Mouse (Mus musculus) olfactory bulb, adult 2 months (tissue): ENCODE results near the gene Mertk. TPM values are rescaled to one million over a fixed set of nuclear protein-coding genes. Genes with fewer than 3 reads are reported as not detected.

Experiments used
- H3K27ac ChIP-seq: fragments of 200-500 bp; 2 replicates; pipeline ENCODE4 v1.5.1; 2012; ENCODE audit warnings: low read depth, low read length; ENCODE audit not compliant: insufficient read depth
- H3K4me1 ChIP-seq: fragments of 200-500 bp; 2 replicates; pipeline ENCODE4 v1.6.1; 2012; ENCODE audit warnings: low read length; ENCODE audit not compliant: control insufficient read depth, insufficient read depth
- H3K4me3 ChIP-seq: fragments of 200-500 bp; 2 replicates; pipeline ENCODE4 v1.5.1; 2012; ENCODE audit warnings: mild to moderate bottlenecking, low read depth, low read length, moderate library complexity; ENCODE audit not compliant: insufficient read depth
- CTCF ChIP-seq: fragments of 200-500 bp; IDR thresholded peaks from 2 replicates; pipeline ENCODE4 v1.5.1; 2012; ENCODE audit warnings: low read depth, mild to moderate bottlenecking, low read length, moderate library complexity; ENCODE audit not compliant: insufficient read depth
- POLR2A ChIP-seq: fragments of 200-500 bp; IDR thresholded peaks from 2 replicates; pipeline ENCODE4 v1.6.1; 2012; ENCODE audit warnings: mild to moderate bottlenecking, low read depth, low read length, moderate library complexity; ENCODE audit not compliant: insufficient read depth
- WGBS: fragments of 180-500 bp; shearing (Covaris S2); methylation state at CpG from one replicate; pipeline ENCODE4 v1.1.7; 2018; 5-methylcytosine and 5-hydroxymethylcytosine counted together
- polyA plus RNA-seq: library from polyadenylated mRNA; stranded (reverse); fragments of >200 nt; gene quantifications from 2 replicates; pipeline ENCODE4 v1.2.4, GENCODE M21; 2012; ENCODE audit warnings: low replicate concordance; ENCODE audit not compliant: missing spikeins, insufficient read depth, insufficient read length

Mertk gene
- polyA plus RNA-seq, 1 experiment = not detected

DNA sequence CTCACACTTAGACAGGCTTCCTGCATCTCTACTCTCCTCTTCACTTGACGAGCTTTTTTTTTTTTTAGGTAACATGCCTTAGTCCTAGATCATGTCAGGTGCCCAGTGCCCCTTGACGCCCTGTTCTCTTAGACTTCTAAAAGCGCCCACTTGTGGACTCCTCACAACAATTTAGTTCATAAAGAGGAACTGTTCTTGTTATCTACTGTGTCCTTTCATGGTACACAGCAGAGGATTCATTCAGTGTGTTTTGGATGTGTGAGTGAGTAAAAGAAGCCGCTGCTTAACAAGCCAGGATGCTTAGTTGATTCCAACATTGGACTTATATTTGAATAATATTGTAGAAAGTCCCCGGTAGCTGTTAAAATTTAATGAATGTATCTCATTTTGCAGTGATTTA lies 125.1 kb downstream of the Mertk start:
- H3K27ac ChIP-seq = no peak overlapping the region
- no peaks in the 10 kb centered on the region; the same call in 1 of the 2 replicates for H3K4me1 ChIP-seq
- TF ChIP-seq CTCF (no peak), POLR2A (no peak)
- WGBS = 78% methylated on average over 5 of the region's 5 CpGs
- H3K4me3 ChIP-seq = no peak overlapping the region

DNA sequence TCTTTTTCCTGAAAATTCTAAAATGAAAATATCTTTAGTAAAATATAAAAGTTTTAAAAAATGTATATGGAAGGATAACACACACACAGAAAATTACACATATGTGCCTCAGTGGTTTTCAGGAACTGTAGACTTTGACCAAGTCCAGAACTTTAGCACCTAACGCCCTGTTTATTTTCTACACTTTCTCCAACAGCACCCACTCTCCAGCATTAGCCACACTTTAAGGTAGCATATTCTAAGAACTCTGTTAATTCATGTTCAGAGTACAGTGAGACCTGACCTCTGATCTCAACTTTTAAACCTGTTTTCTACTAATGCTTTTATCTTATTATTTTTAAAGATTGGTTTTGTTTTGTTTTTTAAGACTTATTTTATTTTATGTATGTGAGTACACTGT lies 129.0 kb downstream of the Mertk start:
- WGBS = 100% methylated on average over 1 of the region's 1 CpGs
- no peak for TF ChIP-seq POLR2A
- no peak for TF ChIP-seq CTCF
- Histone ChIP-seq H3K27ac (no peak overlapping the region), H3K4me1 (no peaks in the 10 kb centered on the region), H3K4me3 (no peak overlapping the region)

DNA sequence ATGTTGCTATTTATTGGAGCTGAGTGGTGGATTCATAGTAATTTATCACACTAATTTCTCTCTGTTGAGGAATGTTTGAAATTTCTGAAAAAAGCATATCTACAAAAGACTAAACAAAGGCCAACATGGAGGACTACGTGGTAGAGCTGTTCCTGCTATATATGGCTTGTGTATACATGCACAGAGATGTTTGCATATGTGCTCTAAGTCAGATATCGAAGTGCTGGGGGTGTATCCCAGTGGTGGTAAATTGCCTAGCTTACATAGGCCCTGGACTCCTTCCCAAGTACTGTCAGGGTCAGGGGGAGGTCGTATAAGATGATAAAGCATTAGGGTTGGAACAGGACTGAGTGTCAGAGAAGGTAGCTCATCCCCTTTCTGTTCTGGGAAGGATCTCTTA lies 133.9 kb downstream of the Mertk start:
- WGBS = 93% methylated on average over 3 of the region's 3 CpGs
- Histone ChIP-seq H3K4me3 (no peak overlapping the region), H3K4me1 (no peaks in the 10 kb centered on the region), H3K27ac (no peak overlapping the region)
- TF ChIP-seq POLR2A (no peak), CTCF (no peak)

DNA sequence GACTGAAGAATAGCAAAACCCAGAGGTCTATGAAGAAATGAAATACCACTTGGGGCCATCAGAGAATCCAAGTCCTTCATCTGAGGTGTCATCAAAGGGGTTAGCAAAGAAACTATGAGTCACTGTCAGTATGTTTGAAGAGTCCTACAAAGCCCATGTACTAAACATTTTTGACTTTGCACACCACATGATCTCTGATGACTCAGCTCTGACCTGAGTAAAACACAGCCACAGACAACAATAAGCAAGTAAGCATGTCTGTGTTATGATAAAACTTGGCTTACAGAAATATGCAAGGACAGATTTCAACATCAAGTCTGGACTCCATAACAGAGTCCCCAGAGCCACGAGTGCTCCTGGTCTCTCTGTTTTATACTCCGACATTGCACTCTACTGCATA lies 134.3 kb downstream of the Mertk start:
- H3K4me3 ChIP-seq = no peak overlapping the region
- H3K4me1 ChIP-seq = no peaks in the 10 kb centered on the region
- no peak overlapping the region for H3K27ac ChIP-seq
- TF ChIP-seq POLR2A (no peak), CTCF (no peak)
- 93% methylated on average over 2 of the region's 2 CpGs for WGBS

DNA sequence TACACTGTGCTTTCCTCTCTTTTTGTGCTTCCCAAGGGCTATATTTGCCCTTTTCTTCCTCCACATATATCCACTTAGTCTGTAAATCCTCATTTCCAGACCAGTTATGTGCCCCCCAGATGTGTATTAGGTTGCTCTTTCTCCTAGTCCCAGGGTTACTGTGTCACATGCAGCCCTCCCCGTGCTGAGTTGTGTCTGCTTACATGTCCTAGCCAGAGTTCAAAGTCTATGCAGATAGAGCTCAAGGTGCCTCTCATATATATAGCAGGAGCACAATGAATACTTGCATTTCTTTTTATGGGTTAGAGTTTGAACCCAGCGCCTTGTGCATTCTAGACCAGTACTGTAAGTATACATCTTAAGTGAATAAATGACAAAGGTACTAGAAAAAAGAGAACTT lies 134.7 kb downstream of the Mertk start:
- Histone ChIP-seq H3K4me1 (no peaks in the 10 kb centered on the region), H3K4me3 (no peak overlapping the region), H3K27ac (no peak overlapping the region)
- TF ChIP-seq CTCF (no peak), POLR2A (no peak)
- WGBS = 95% methylated on average over 2 of the region's 2 CpGs

DNA sequence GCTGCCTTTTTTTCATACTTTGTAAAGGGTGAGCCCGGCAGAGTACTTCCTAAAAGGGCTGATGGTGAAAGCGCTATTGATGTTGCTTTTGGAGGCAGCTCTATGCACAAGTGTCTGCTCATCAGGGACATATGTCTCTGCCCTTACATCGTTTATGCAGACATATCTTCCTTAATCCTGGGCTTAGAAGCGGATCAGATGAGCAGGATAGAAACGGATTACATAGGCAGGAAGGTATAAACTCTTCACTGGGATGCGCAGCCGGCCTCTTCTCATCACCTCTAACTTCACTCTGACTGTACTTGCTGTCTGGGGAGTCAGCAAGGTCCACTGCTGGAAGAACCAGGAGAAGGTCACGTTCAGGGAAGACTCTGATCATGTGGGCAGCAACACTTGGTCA lies 138.8 kb downstream of the Mertk start:
- no peak for TF ChIP-seq POLR2A
- no peak for TF ChIP-seq CTCF
- Histone ChIP-seq H3K27ac (no peak overlapping the region), H3K4me1 (no peaks in the 10 kb centered on the region), H3K4me3 (no peak overlapping the region)
- 92% methylated on average over 8 of the region's 8 CpGs for WGBS

DNA sequence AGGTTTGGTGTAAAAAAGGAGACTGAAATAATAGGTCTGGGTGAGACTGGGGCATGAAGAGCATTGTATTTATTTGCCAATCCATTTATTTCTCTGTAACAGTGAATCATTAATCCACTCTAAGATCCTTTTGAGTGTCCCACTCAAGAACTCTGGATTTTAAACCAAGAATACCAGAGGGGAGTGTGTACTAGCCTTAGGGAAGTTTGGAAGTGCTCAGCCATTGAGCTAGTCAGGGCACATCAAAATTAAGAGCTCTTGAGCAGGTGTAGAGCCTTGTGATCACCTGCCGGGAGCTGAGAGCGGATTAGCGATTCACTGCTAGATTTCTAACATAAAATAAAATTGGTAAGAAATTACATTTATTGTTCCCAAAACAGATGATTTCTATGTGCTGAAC lies 139.9 kb downstream of the Mertk start:
- H3K4me1 ChIP-seq = no peaks in the 10 kb centered on the region
- H3K4me3 ChIP-seq = no peak overlapping the region
- H3K27ac ChIP-seq = no peak overlapping the region
- 90% methylated on average over 3 of the region's 3 CpGs for WGBS
- TF ChIP-seq POLR2A (no peak), CTCF (no peak)

DNA sequence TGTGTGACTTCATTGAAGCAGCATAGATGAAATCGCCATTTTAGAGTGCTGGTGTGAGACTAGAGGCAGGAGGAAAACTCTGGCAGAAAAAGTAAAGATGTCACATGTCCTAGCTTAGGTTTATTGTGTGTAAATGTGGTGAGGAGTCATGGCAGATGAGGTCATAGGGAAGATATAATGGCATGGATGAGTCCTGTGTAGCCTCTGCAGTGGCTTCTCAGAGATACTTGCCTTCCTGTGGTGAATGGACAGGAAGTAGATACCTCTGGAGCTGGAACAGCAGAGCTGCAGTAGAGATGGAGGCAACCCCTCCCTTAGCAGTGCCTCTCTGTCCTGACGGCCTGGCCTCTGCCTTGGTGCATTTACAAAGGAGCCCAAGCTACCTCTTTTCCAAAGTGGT lies 140.7 kb downstream of the Mertk start:
- no peaks in the 10 kb centered on the region for H3K4me1 ChIP-seq
- 94% methylated on average over 2 of the region's 2 CpGs for WGBS
- TF ChIP-seq CTCF = no peak
- no peak for TF ChIP-seq POLR2A
- H3K27ac ChIP-seq = no peak overlapping the region
- no peak overlapping the region for H3K4me3 ChIP-seq

DNA sequence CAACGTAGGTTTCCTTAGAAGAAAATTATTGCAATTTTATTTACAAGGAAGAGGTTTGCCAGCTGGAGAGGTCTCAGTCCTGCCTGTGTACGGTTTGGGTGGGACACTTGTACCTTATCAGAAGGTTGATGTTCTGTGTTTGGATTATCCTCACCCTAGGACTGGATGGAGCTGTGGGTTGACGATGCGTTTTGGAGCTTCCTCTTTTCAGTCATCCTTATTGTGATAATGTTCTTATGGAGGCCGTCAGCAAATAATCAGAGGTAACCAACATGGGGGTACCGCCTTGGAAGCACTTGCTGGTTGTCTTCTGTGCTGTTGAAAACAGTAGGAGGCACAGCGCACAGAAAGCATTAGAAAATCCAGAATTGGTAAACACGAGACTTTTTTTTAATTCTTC lies 143.7 kb downstream of the Mertk start:
- no peak overlapping the region for H3K4me3 ChIP-seq
- 90% methylated on average over 8 of the region's 8 CpGs for WGBS
- TF ChIP-seq CTCF (no peak), POLR2A (no peak)

DNA sequence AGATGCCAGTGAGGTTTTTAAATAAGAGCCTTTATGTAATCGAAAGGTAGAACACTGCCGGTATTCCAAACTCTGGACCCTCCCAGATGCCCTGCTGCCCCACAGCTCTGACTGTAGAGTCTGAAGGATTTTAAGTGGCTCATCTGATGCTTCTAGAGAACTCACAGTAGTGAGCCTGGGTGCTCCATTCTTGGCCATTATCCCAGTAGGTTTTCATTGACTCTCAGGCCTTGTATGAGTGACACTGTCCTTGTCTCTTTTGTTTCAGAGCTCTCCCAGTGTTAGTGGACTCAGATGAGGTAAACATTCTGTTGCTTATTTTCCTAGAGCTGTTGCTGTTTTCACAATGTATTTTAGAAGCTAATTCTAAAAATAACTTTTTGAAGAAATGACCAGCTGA lies 151.3 kb downstream of the Mertk start:
- no peak overlapping the region for H3K4me3 ChIP-seq
- no peak overlapping the region for H3K27ac ChIP-seq
- no peaks in the 10 kb centered on the region for H3K4me1 ChIP-seq
- WGBS = 89% methylated on average over 2 of the region's 2 CpGs
- TF ChIP-seq POLR2A (no peak), CTCF (no peak)

More for the DNA sequence above, 143.7 kb downstream of the Mertk start:
- no peak overlapping the region for H3K27ac ChIP-seq
- no peaks in the 10 kb centered on the region for H3K4me1 ChIP-seq

Other genes with a start within 250 kb of the Mertk start
- not detected in 2 replicates for gene Spdye4c, start 107.7 kb upstream of the Mertk start, polyA plus RNA-seq
- 302 TPM in 1 of 2 replicates, not detected in the other for gene Anapc1, start 11.6 kb upstream of the Mertk start, polyA plus RNA-seq
- gene Tmem87b, start 119.2 kb downstream of the Mertk start, polyA plus RNA-seq = not detected in 2 replicates
- not detected in 2 replicates for gene Fbln7, start 164.0 kb downstream of the Mertk start, polyA plus RNA-seq
- gene Zc3h8, start 245.1 kb downstream of the Mertk start, polyA plus RNA-seq = not detected in 2 replicates